ENCODE assay signal across 22 mouse cellular contexts in genomic region chr12:77303367-77303766, GRCm38 (mm10).
DNase-seq lines count a peak whose midpoint lies in the region; ATAC-seq and TF ChIP-seq lines count a peak whose summit lies in the region.
"Had no signal": no experiment of that assay in that cellular context is flagged by ENCODE, and none has a peak within 500 bp of the region (broad histone marks: within the 10 kb centered on the region; RNA-seq: fewer than 3 reads in every experiment).

No protein-coding gene starts in this region.

- no peaks in the 10 kb centered on the region for H3K9me3 ChIP-seq in lung, embryonic 14.5 days (ENCODE audit: low read depth, low read length)
- no peaks in the 10 kb centered on the region for H3K9me3 ChIP-seq in MEL (replicated peaks; ENCODE audit: insufficient read depth, low read length)
- H3K9me3 ChIP-seq: embryonic facial prominence, embryonic 10.5 days; embryonic facial prominence, embryonic 12.5 days; forebrain, embryonic 13.5 days; forebrain, embryonic 15.5 days; G1E had no signal

- H3K4me2 ChIP-seq in lung, embryonic 14.5 days = no peak overlapping the region
- H3K4me2 ChIP-seq: embryonic facial prominence, embryonic 12.5 days; forebrain, embryonic 13.5 days; forebrain, embryonic 15.5 days had no signal

- TF ChIP-seq POLR2A in kidney, adult 2 months (IDR thresholded peaks at IDR 0.05; ENCODE audit: low read depth, low read length) = no peak
- TF ChIP-seq POLR2A in MEL (IDR thresholded peaks at IDR 0.05; ENCODE audit: control insufficient read depth in 1 of 2, insufficient read depth in 1 of 2, low read depth in 1 of 2, low read length in 2 of 2, poor library complexity in 1 of 2) = no peak

- no peak for TF ChIP-seq EP300 in MEL (IDR thresholded peaks at IDR 0.05; ENCODE audit: low read depth in 1 of 2, low read length in 2 of 2)

- H3K27ac ChIP-seq in kidney, adult 2 months (ENCODE audit: insufficient read depth, low read depth, low read length) = no peak overlapping the region
- no peak overlapping the region for H3K27ac ChIP-seq in lung, embryonic 14.5 days (ENCODE audit: low read depth)
- no peak overlapping the region for H3K27ac ChIP-seq in MEL (ENCODE audit: control insufficient read depth, low read depth, low read length)
- H3K27ac ChIP-seq: embryonic facial prominence, embryonic 10.5 days; embryonic facial prominence, embryonic 12.5 days; forebrain, embryonic 13.5 days; forebrain, embryonic 15.5 days had no signal

- no peak overlapping the region for H3K9ac ChIP-seq in lung, embryonic 14.5 days
- no peak overlapping the region for H3K9ac ChIP-seq in MEL (ENCODE audit: control insufficient read depth, low read depth, low read length, poor library complexity, severe bottlenecking)
- H3K9ac ChIP-seq: embryonic facial prominence, embryonic 12.5 days; forebrain, embryonic 13.5 days; forebrain, embryonic 15.5 days; forebrain, postnatal 0 days had no signal

- no peaks in the 10 kb centered on the region for H3K36me3 ChIP-seq in kidney, adult 2 months (ENCODE audit: control insufficient read depth, insufficient read depth, low read length)
- no peaks in the 10 kb centered on the region for H3K36me3 ChIP-seq in lung, embryonic 14.5 days (ENCODE audit: insufficient read depth)
- peaks cover 0 to 34% of the 10 kb centered on the region in 2 experiments; a peak in 2 of 4 replicates for H3K36me3 ChIP-seq in MEL (ENCODE audit: control insufficient read depth in 1 of 2, insufficient read depth in 2 of 2, low read length in 2 of 2)
- H3K36me3 ChIP-seq: embryonic facial prominence, embryonic 10.5 days; embryonic facial prominence, embryonic 12.5 days; forebrain, embryonic 15.5 days had no signal

- ATAC-seq in lung, embryonic 14.5 days (ENCODE audit: insufficient read depth) = no peak
- ATAC-seq: forebrain, embryonic 13.5 days; forebrain, embryonic 15.5 days; forebrain, postnatal 0 days had no signal

- H3K79me2 ChIP-seq in MEL (ENCODE audit: control insufficient read depth, insufficient read depth, low read length, poor library complexity) = peaks cover 34% of the 10 kb centered on the region

- no peak overlapping the region for H3K4me3 ChIP-seq in kidney, adult 2 months (ENCODE audit: insufficient read depth, low read depth, low read length)
- no peak overlapping the region for H3K4me3 ChIP-seq in lung, embryonic 14.5 days (ENCODE audit: low read depth, low read length)
- H3K4me3 ChIP-seq in MEL (ENCODE audit: control insufficient read depth in 1 of 2, insufficient read depth in 1 of 2, low read depth in 2 of 2, low read length in 2 of 2) = no peak overlapping the region
- H3K4me3 ChIP-seq: embryonic facial prominence, embryonic 10.5 days; embryonic facial prominence, embryonic 12.5 days; forebrain, embryonic 13.5 days; forebrain, embryonic 15.5 days had no signal

- TF ChIP-seq CTCF in kidney, adult 2 months (conservative IDR thresholded peaks at IDR 0.05; ENCODE audit: insufficient read depth, insufficient read length, low read depth, low read length) = no peak
- no peak for TF ChIP-seq CTCF in lung, embryonic 14.5 days (IDR thresholded peaks at IDR 0.05; ENCODE audit: low read depth)
- no peak for TF ChIP-seq CTCF in MEL (IDR thresholded peaks at IDR 0.05 in 2 of 3, conservative IDR thresholded peaks at IDR 0.05 in 1 of 3; ENCODE audit: control insufficient read depth in 1 of 3, insufficient read depth in 1 of 3, low read depth in 2 of 3, low read length in 3 of 3, poor library complexity in 1 of 3, severe bottlenecking in 1 of 3)

- no peaks in the 10 kb centered on the region for H3K27me3 ChIP-seq in kidney, adult 2 months (replicated peaks; ENCODE audit: control insufficient read depth, insufficient read depth, low read length)
- no peaks in the 10 kb centered on the region for H3K27me3 ChIP-seq in lung, embryonic 14.5 days (ENCODE audit: insufficient read depth, low read length)
- no peaks in the 10 kb centered on the region for H3K27me3 ChIP-seq in MEL (ENCODE audit: control insufficient read depth in 1 of 2, insufficient read depth in 2 of 2, low read length in 2 of 2)
- H3K27me3 ChIP-seq: embryonic facial prominence, embryonic 12.5 days; forebrain, embryonic 13.5 days; forebrain, embryonic 15.5 days had no signal

- DNase-seq in kidney, adult 2 months = peak; percentile 10
- no peak for DNase-seq in kidney, adult 8-10 months
- peak; percentile 4 for DNase-seq in lung, embryonic 14.5 days
- no peak for DNase-seq in lung, adult 18-20 months
- DNase-seq in MEL (ENCODE audit: low read depth, low spot score) = peak; percentile 35
- peak; percentile 18 for DNase-seq in large intestine, adult 2 months (ENCODE audit: low read depth, low spot score)
- no peak for DNase-seq in left cerebral cortex, adult 11 months (ENCODE audit: low spot score)
- no peak for DNase-seq in ovary, adult 18-20 months (ENCODE audit: low spot score)
- DNase-seq: adrenal gland, adult 8-10 months; adrenal gland, postnatal 14 days; adrenal gland, postnatal 36 days; cerebellum, adult 11-12 months; cerebellum, adult 2 months; cerebellum, adult 9-10 months; cerebellum, postnatal 10 days; cerebellum, postnatal 25 days; forebrain, postnatal 0 days had no signal

- no peak for TF ChIP-seq RAD21 in MEL (IDR thresholded peaks at IDR 0.05; ENCODE audit: low read depth, low read length)

- H3K4me1 ChIP-seq in kidney, adult 2 months (ENCODE audit: control insufficient read depth, insufficient read depth, low read length) = no peaks in the 10 kb centered on the region; the same call in 1 of the 2 replicates
- no peaks in the 10 kb centered on the region for H3K4me1 ChIP-seq in lung, embryonic 14.5 days (ENCODE audit: insufficient read depth)
- H3K4me1 ChIP-seq in MEL (ENCODE audit: control insufficient read depth in 1 of 2, insufficient read depth in 2 of 2, low read length in 2 of 2) = peaks cover 7 to 13% of the 10 kb centered on the region in 2 experiments
- H3K4me1 ChIP-seq: forebrain, embryonic 13.5 days; forebrain, embryonic 15.5 days had no signal

TF ChIP-seq in MEL, 35 proteins besides CTCF, POLR2A, EP300 and RAD21:
- TF ChIP-seq ZC3H11A (IDR thresholded peaks at IDR 0.05; ENCODE audit: low read depth, low read length) (no peak), ZNF384 (IDR thresholded peaks at IDR 0.05; ENCODE audit: low read depth, low read length) (peak; percentile 93)

Comparison
In these comparisons a context has a peak if more than half of its experiments do, and no peak if none do; other contexts are left out.
1. DNase-seq: peak in kidney, adult 2 months (single experiment), lung, embryonic 14.5 days (single experiment), MEL (single experiment) and large intestine, adult 2 months (single experiment); none in kidney, adult 8-10 months (0 of 2), lung, adult 18-20 months (0 of 2), left cerebral cortex, adult 11 months (single experiment) and ovary, adult 18-20 months (single experiment).